Mouse (Mus musculus) heart, postnatal 14 days (tissue): ENCODE results near the gene Olfr1167. TPM values are rescaled to one million over a fixed set of nuclear protein-coding genes. Genes with fewer than 3 reads are reported as not detected.
"Not testable (repeated sequence)": the region's sequence is repeated elsewhere in the genome, so short reads cannot be mapped to it uniquely, and the experiment has no call there.

Source experiments
- DNase-seq, 2 experiments: peaks; one replicate each; pipeline ENCODE4 v3.0.0; 2021 to 2022
- intact Hi-C: fragments of 180-260 bp; cut with DNase I; formaldehyde crosslinking; loops from one replicate; pipeline ENCODE4 v1.15.1; 2025
- long read RNA-seq, 2 experiments: library from polyadenylated mRNA; stranded (forward); transcript quantifications; one replicate each; pipeline ENCODE4 v2.0.0; 2021
- total RNA-seq, 2 experiments: library from RNA; stranded (reverse); gene quantifications; 2 replicates each; pipeline ENCODE4 v1.2.3; 2021

The Olfr1167 gene
- total RNA-seq, result not detected
- long read RNA-seq, experiment 1, result 0 reads
- long read RNA-seq, experiment 2, result 0 reads

DNA sequence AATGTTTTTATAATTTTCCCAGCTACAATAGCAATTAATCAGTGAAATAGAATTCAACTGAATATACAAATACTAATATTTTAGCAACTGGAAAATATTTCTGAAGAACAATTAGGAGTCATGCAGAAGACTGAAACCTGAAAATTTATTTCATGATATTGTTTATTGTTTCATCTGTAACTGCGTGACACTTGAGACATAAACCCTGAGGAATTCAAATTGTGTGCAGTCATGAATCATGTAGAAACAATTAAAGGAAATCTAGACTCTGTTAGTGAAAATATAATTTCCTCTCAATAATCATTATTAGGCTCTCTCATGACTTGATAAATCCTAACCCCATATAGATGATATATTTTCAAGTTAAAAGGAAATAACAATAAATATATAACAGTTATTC is at the start of gene Olfr1167:
Gene Olfr1167 (minus strand): TSS at position 101 of the 400 bp plus-strand sequence.
- DNase-seq, intact Hi-C loops: not testable (repeated sequence)

DNA sequence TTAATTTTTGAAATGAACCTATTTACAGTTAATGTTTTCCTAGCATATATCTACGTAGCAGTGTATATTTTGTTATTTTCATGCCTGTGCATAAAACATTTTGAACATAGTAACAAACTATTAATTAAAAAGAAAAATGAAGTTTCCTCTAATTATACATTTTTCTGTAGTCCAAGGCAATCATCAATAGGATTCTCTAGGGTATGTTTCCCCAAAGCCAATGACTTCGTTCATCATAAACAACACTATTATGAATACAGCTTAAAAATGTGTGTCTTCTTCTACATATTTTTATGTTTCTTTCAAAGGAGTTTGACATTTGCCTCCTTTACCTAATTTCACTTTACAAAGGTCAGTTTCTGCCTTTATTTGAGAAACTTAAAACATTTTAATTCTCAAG is 26.6 kb upstream of the Olfr1167 start, which contains the start of gene Olfr1168:
Gene Olfr1168 (plus strand): TSS at position 301 of the 400 bp plus-strand sequence.
- intact Hi-C loops, result no loop called here
- DNase-seq, result no peak

DNA sequence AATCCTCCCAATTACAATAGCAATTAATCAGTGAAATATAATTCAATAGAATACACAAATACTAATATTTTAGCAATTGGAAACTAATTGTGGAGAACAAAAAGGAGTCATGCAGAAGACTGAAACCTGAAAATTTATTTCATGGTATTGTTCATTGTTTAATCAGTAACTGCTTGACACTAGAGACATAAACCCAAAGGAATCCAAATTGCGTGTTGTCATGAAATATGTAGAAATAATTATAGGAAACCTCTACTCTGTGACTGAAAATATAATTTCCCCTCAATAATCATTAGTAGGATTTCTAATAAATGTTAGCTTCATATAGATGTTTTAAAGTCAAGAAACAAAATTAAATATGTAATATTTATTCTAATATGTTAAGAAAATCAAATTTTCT is 26.8 kb downstream of the Olfr1167 start, which contains the start of gene Olfr1166:
Gene Olfr1166 (minus strand): TSS at position 101 of the 400 bp plus-strand sequence.
- intact Hi-C loops, result no loop called here
- DNase-seq, result no peak

Other genes starting within 250 kb of the Olfr1167 start
- not detected for gene Olfr1155, start 210.1 kb downstream of the Olfr1167 start, total RNA-seq
- not detected for gene Olfr1156, start 202.1 kb downstream of the Olfr1167 start, total RNA-seq
- gene Olfr1157, start 186.9 kb downstream of the Olfr1167 start, total RNA-seq, result not detected
- gene Olfr74, start 180.5 kb downstream of the Olfr1167 start, total RNA-seq, result not detected
- gene Olfr1158, start 165.1 kb downstream of the Olfr1167 start, total RNA-seq, result not detected
- not detected for gene Olfr1160, start 146.9 kb downstream of the Olfr1167 start, total RNA-seq
- gene Olfr1161, start 132.4 kb downstream of the Olfr1167 start, total RNA-seq, result not detected
- not detected for gene Olfr73, start 117.5 kb downstream of the Olfr1167 start, total RNA-seq
- gene Olfr1162, start 104.1 kb downstream of the Olfr1167 start, total RNA-seq, result not detected
- not detected for gene Olfr1163, start 83.4 kb downstream of the Olfr1167 start, total RNA-seq
- not detected for gene Olfr1164, start 61.2 kb downstream of the Olfr1167 start, total RNA-seq
- gene Olfr1166, start 26.9 kb downstream of the Olfr1167 start, total RNA-seq, result not detected
- gene Olfr1168, start 26.7 kb upstream of the Olfr1167 start, total RNA-seq, result not detected
- gene Olfr1170, start 73.1 kb upstream of the Olfr1167 start, total RNA-seq, result not detected
- gene Olfr1173, start 124.7 kb upstream of the Olfr1167 start, total RNA-seq, result not detected
- not detected for gene Olfr1174-ps, start 159.9 kb upstream of the Olfr1167 start, total RNA-seq
- not detected for gene Olfr1175-ps, start 172.0 kb upstream of the Olfr1167 start, total RNA-seq
- not detected for gene Olfr1176, start 181.5 kb upstream of the Olfr1167 start, total RNA-seq
- not detected for gene Olfr1177-ps, start 191.3 kb upstream of the Olfr1167 start, total RNA-seq
- not detected for gene Olfr1178, start 231.9 kb upstream of the Olfr1167 start, total RNA-seq